Mouse (Mus musculus): ENCODE measurements around the gene Nagk. TPM values are rescaled to one million over a fixed set of nuclear protein-coding genes. Genes with fewer than 3 reads are reported as not detected.

Gene Nagk
- total and polyA plus RNA-seq, 3 experiments, result 4.8 to 11.6 (median 9.8) TPM

DNA sequence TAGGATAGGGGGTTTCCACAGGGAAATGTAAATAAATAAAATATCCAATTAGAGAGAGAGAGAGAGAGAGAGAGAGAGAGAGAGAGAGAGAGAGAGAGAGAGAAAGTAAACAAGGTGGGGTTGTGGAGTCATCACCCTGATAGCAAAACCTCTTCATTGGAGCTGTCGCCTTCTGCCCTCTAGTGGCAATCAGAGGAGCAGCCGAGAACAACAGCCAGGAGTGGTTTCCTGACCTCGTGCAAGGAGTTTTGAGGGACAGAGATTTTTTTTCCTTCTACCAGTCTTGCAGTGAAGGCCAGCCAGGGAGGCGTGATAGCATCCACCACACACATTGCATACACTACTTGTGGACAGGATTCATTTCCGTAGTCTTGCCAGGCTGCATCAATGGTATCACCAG, 15.8 kb upstream of the Nagk start:
- Histone ChIP-seq H3K9ac (ENCODE audit: insufficient read depth, low read depth) (no peak overlapping the region), H3K4me1 (ENCODE audit: control insufficient read depth in 1 of 2, insufficient read depth in 2 of 2) (peaks cover 2 to 18% of the 10 kb centered on the region in 2 experiments), H3K9me3 (replicated peaks; ENCODE audit: low read length) (peaks cover 3% of the 10 kb centered on the region), H3K36me3 (replicated peaks in 1 of 2; ENCODE audit: control insufficient read depth in 1 of 2, insufficient read depth in 1 of 2, low read length in 1 of 2) (peaks cover 0 to 2% of the 10 kb centered on the region in 2 experiments), H3K27ac (ENCODE audit: insufficient read depth, low read depth) (no peak overlapping the region), H3K4me3 (replicated peaks in 1 of 3; ENCODE audit: low read depth in 2 of 3, low read length in 2 of 3, poor library complexity in 1 of 3) (no peak overlapping the region), H3K79me2 (replicated peaks; ENCODE audit: control insufficient read depth, extremely low read depth, insufficient read depth, poor library complexity, severe bottlenecking) (peaks cover 11% of the 10 kb centered on the region), H3K4me2 (ENCODE audit: insufficient read depth, low read depth, poor library complexity, severe bottlenecking) (no peak overlapping the region), H3K27me3 (replicated peaks) (no peaks in the 10 kb centered on the region)
- TF ChIP-seq IRF4 (IDR thresholded peaks at IDR 0.05; ENCODE audit: low read depth, low read length) (0 out of 2 replicates have a peak, but pooled peaks have one; percentile 16), RAD21 (IDR thresholded peaks at IDR 0.05; ENCODE audit: low read depth, low read length) (peak; percentile 67), SMC3 (IDR thresholded peaks at IDR 0.05; ENCODE audit: low read depth, low read length) (peak; percentile 62), SIN3A (IDR thresholded peaks at IDR 0.05; ENCODE audit: low read length) (no peak), MYC (IDR thresholded peaks at IDR 0.05; ENCODE audit: low read depth, low read length) (peak; percentile 66; the same call in 1 of the 2 replicates), E2F4 (IDR thresholded peaks at IDR 0.05; ENCODE audit: insufficient replicate concordance, low read depth, low read length) (no peak), CTCF (conservative IDR thresholded peaks at IDR 0.05 in 1 of 2, IDR thresholded peaks at IDR 0.05 in 1 of 2; ENCODE audit: low read depth in 2 of 2, low read length in 2 of 2) (peak; percentile 72 to 82), BHLHE40 (IDR thresholded peaks at IDR 0.05; ENCODE audit: low read depth, low read length) (no peak)
- dilution Hi-C loops (cut with MboI; ENCODE audit: extremely low pct_ligation_motif_present, extremely low pct_unique_long_range_greater_than_20kb, low sequenced_read_pairs) (no loop called here), in situ Hi-C loops (cut with MboI; ENCODE audit: low pct_ligation_motif_present, low pct_unique_long_range_greater_than_20kb, low sequenced_read_pairs) (no loop called here)
- peak; percentile 64 for DNase-seq (ENCODE audit: extremely low read depth)

DNA sequence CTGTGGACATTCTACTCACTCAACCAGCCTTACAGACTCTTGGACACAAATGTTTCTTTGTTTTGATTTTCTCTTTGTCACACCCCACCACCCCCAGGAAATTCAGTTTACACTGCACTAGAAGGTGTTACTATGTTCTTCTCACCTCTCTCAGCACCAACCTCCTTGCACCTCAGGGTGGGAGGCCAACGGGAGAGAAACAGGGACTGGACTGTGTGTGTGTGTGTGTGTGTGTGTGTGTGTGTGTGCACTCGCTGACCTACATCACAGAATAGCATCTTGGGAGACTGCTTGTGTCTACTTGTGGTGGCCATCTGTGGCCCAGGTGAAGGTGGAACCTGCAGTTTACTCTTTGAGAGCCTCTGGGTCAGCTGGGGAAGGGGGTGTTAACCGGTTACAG, 8.4 kb upstream of the Nagk start:
- Histone ChIP-seq H3K27ac (ENCODE audit: insufficient read depth, low read depth) (no peak overlapping the region), H3K4me3 (replicated peaks in 1 of 3; ENCODE audit: low read depth in 2 of 3, low read length in 2 of 3, poor library complexity in 1 of 3) (no peak overlapping the region), H3K9ac (ENCODE audit: insufficient read depth, low read depth) (no peak overlapping the region), H3K36me3 (replicated peaks in 1 of 2; ENCODE audit: control insufficient read depth in 1 of 2, insufficient read depth in 1 of 2, low read length in 1 of 2) (no peaks in the 10 kb centered on the region), H3K4me1 (ENCODE audit: control insufficient read depth in 1 of 2, insufficient read depth in 2 of 2) (peaks cover 12 to 24% of the 10 kb centered on the region in 2 experiments), H3K9me3 (replicated peaks; ENCODE audit: low read length) (peaks cover 2% of the 10 kb centered on the region), H3K79me2 (replicated peaks; ENCODE audit: control insufficient read depth, extremely low read depth, insufficient read depth, poor library complexity, severe bottlenecking) (no peaks in the 10 kb centered on the region), H3K27me3 (replicated peaks) (no peaks in the 10 kb centered on the region), H3K4me2 (ENCODE audit: insufficient read depth, low read depth, poor library complexity, severe bottlenecking) (no peak overlapping the region)
- dilution Hi-C loops (cut with MboI; ENCODE audit: extremely low pct_ligation_motif_present, extremely low pct_unique_long_range_greater_than_20kb, low sequenced_read_pairs), result no loop called here
- no peak for DNase-seq (ENCODE audit: extremely low read depth)
- in situ Hi-C loops (cut with MboI; ENCODE audit: low pct_ligation_motif_present, low pct_unique_long_range_greater_than_20kb, low sequenced_read_pairs), result no loop called here
- TF ChIP-seq MAZ (IDR thresholded peaks at IDR 0.05; ENCODE audit: low read depth, low read length) (no peak), TBP (conservative IDR thresholded peaks at IDR 0.05; ENCODE audit: low read depth, low read length) (no peak), RAD21 (IDR thresholded peaks at IDR 0.05; ENCODE audit: low read depth, low read length) (no peak)

DNA sequence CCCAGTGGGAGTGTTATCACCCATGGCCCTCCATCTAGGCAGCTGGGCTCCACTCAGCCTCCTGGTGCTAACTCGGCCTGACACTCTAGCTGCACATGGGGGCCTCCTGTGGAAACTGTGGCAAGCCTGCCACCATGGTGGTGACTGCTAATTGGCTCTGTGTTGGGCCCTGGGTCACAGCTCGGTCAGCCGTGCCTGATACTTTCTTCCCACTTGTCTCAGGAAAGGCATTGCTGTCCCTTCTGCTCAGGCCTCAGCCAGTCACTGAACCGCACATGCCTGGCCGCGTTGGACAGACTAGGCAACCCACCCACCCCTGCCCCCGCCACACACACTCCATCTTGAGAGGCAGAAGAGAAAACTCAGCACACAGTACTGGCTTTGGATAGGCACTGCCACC, 6.2 kb upstream of the Nagk start:
- no peak for DNase-seq (ENCODE audit: extremely low read depth)
- no peak overlapping the region for H3K9ac ChIP-seq (ENCODE audit: insufficient read depth, low read depth)
- no peaks in the 10 kb centered on the region for H3K79me2 ChIP-seq (replicated peaks; ENCODE audit: control insufficient read depth, extremely low read depth, insufficient read depth, poor library complexity, severe bottlenecking)
- peaks cover 15 to 31% of the 10 kb centered on the region in 2 experiments for H3K4me1 ChIP-seq (ENCODE audit: control insufficient read depth in 1 of 2, insufficient read depth in 2 of 2)
- H3K27ac ChIP-seq (ENCODE audit: insufficient read depth, low read depth), result no peak overlapping the region
- dilution Hi-C loops (cut with MboI; ENCODE audit: extremely low pct_ligation_motif_present, extremely low pct_unique_long_range_greater_than_20kb, low sequenced_read_pairs) (no loop called here), in situ Hi-C loops (cut with MboI; ENCODE audit: low pct_ligation_motif_present, low pct_unique_long_range_greater_than_20kb, low sequenced_read_pairs) (no loop called here)
- peaks cover under 1% of the 10 kb centered on the region for H3K27me3 ChIP-seq (replicated peaks)
- peaks cover 2% of the 10 kb centered on the region for H3K9me3 ChIP-seq (replicated peaks; ENCODE audit: low read length)
- no peaks in the 10 kb centered on the region for H3K36me3 ChIP-seq (replicated peaks in 1 of 2; ENCODE audit: control insufficient read depth in 1 of 2, insufficient read depth in 1 of 2, low read length in 1 of 2)
- TF ChIP-seq ZKSCAN1 (IDR thresholded peaks at IDR 0.05; ENCODE audit: borderline replicate concordance, low read depth, low read length), result no peak
- TF ChIP-seq MAZ (IDR thresholded peaks at IDR 0.05; ENCODE audit: low read depth, low read length), result no peak
- TF ChIP-seq RCOR1 (conservative IDR thresholded peaks at IDR 0.05; ENCODE audit: low read depth, low read length), result no peak
- no peak for TF ChIP-seq ELF1 (IDR thresholded peaks at IDR 0.05; ENCODE audit: low read depth, low read length)
- no peak for TF ChIP-seq NRF1 (IDR thresholded peaks at IDR 0.05; ENCODE audit: low read depth, low read length)
- no peak for TF ChIP-seq EP300 (IDR thresholded peaks at IDR 0.05; ENCODE audit: low read length)
- no peak for TF ChIP-seq POLR2A (IDR thresholded peaks at IDR 0.05; ENCODE audit: low read depth, low read length)
- H3K4me3 ChIP-seq (replicated peaks in 1 of 3; ENCODE audit: low read depth in 2 of 3, low read length in 2 of 3, poor library complexity in 1 of 3), result no peak overlapping the region
- no peak overlapping the region for H3K4me2 ChIP-seq (ENCODE audit: insufficient read depth, low read depth, poor library complexity, severe bottlenecking)

All from CH12.LX (cell line).